Mouse (Mus musculus) lung, embryonic 16.5 days (tissue): Measurements from ENCODE around the gene Olfr1049. TPM values are rescaled to one million over a fixed set of nuclear protein-coding genes. Genes with fewer than 3 reads are reported as not detected.
"Not testable (repeated sequence)": the region's sequence is repeated elsewhere in the genome, so short reads cannot be mapped to it uniquely, and the experiment has no call there.

Experiments
- ATAC-seq: fragments of 200-750 bp; cut with Nextera tagmentation; 2 replicates; pipeline ENCODE4 v1.8.0; 2017; ENCODE audit warnings: low read depth, mild to moderate bottlenecking, moderate library complexity
- H3K27ac ChIP-seq: fragments of 300-500 bp; sonication (generic); 2 replicates; pipeline ENCODE4 v1.5.1; 2014; ENCODE audit warnings: mild to moderate bottlenecking, control low read depth, low read length
- H3K27me3 ChIP-seq: fragments of 300-500 bp; sonication (generic); 2 replicates; pipeline ENCODE4 v1.6.1; 2014; ENCODE audit warnings: low read depth, low read length, mixed read lengths; ENCODE audit not compliant: control insufficient read depth, insufficient read depth
- H3K36me3 ChIP-seq: fragments of 300-500 bp; sonication (generic); 2 replicates; pipeline ENCODE4 v1.6.1; 2014; ENCODE audit warnings: low read length; ENCODE audit not compliant: control insufficient read depth, insufficient read depth
- H3K4me1 ChIP-seq: fragments of 300-500 bp; sonication (generic); replicated peaks from 2 replicates; pipeline ENCODE4 v1.6.1; 2014; ENCODE audit warnings: low read length, mixed read lengths; ENCODE audit not compliant: control insufficient read depth, insufficient read depth
- H3K4me2 ChIP-seq: fragments of 300-500 bp; sonication (generic); 2 replicates; pipeline ENCODE4 v1.6.1; 2014; ENCODE audit warnings: low read depth, low read length, control low read depth
- H3K4me3 ChIP-seq: fragments of 300-500 bp; sonication (generic); 2 replicates; pipeline ENCODE4 v1.5.1; 2014; ENCODE audit warnings: mild to moderate bottlenecking, low read length, control low read depth
- H3K9ac ChIP-seq: fragments of 300-500 bp; sonication (generic); 2 replicates; pipeline ENCODE4 v1.6.1; 2014; ENCODE audit warnings: low read length, control low read depth
- H3K9me3 ChIP-seq: fragments of 300-500 bp; sonication (generic); 2 replicates; pipeline ENCODE4 v1.6.1; 2016; ENCODE audit warnings: low read length; ENCODE audit not compliant: control insufficient read depth
- WGBS: fragments of 180-500 bp; shearing (Covaris S2); extraction: QIAGEN DNeasy Blood & Tissue Kit; methylation state at CpG from one replicate; pipeline ENCODE4 v1.1.7; 2014; 5-methylcytosine and 5-hydroxymethylcytosine counted together
- polyA plus RNA-seq: library from polyadenylated mRNA; unstranded; fragments of >200 nt; fragmentation: Nextera tagmentation; extraction: Ambion mirVana; gene quantifications from 2 replicates; pipeline ENCODE4 v1.2.1, GENCODE M21; 2015

Gene Olfr1049
- not detected in 2 replicates for polyA plus RNA-seq

DNA sequence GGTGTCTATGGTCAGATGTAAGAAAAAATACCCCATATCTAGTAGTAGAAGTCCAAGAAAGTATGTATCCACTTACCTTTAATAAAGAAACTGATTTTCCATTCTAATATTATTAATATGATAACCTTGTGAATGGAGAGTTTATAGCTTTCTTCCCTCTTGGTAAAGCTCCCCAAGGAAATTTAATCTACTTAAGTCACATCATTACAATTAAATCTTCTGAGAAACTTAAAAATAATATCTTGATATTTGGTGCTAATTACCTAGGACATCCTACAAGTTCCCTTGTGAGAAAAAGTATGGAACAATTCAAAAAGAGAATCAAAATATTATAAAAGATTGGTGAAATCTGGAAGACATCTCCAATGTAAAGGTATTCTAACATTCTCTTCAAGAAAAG lies at the start of gene Olfr1049:
Gene Olfr1049, minus strand, starts transcription at position 101 of the 400 bp plus-strand sequence.
- H3K9ac ChIP-seq, H3K4me1 ChIP-seq, ATAC-seq, H3K4me2 ChIP-seq, H3K9me3 ChIP-seq, H3K27me3 ChIP-seq, H3K36me3 ChIP-seq, H3K27ac ChIP-seq, H3K4me3 ChIP-seq: not testable (repeated sequence)

DNA sequence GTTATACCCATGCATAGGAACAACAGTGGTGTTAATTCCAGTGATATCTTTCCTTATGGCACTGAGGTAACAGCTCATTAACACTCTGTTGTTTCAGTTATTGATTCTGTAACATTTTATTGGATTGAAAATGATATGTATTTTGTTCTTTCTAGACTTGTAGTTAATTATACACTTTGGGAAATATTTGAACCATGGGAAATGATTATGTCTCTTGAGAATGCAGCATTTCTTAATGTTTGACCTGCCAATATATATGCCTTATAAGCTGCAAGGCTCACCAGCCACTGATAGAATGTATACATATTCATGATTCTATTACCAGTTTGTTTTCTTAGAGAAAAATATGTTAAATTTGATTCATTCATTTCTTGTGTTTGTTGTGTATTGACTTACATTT lies 34.0 kb upstream of the Olfr1049 start, which contains the start of gene Olfr1052:
Gene Olfr1052, plus strand, starts transcription at position 301 of the 400 bp plus-strand sequence.
- Histone ChIP-seq H3K9ac (no peak within 1 kb of the TSS), H3K9me3 (no peaks in the 10 kb centered on the region; the same call in 1 of the 2 replicates), H3K36me3 (no peaks in the 10 kb centered on the region), H3K4me2 (no peak within 1 kb of the TSS), H3K4me3 (no peak within 1 kb of the TSS), H3K27me3 (no peaks in the 10 kb centered on the region), H3K4me1 (no peaks in the 10 kb centered on the region), H3K27ac (no peak within 1 kb of the TSS)
- no peak for ATAC-seq

GRCm38 (mm10) chr2:86278988-86279387 lies 20.9 kb upstream of the Olfr1049 start, which contains the start of gene Olfr1051:
TSS of gene Olfr1051 (minus strand) at chr2:86279088.
- ATAC-seq, H3K9me3 ChIP-seq, H3K9ac ChIP-seq, H3K36me3 ChIP-seq, H3K4me1 ChIP-seq, H3K27me3 ChIP-seq, H3K4me3 ChIP-seq, H3K27ac ChIP-seq, H3K4me2 ChIP-seq: not testable (repeated sequence)

DNA sequence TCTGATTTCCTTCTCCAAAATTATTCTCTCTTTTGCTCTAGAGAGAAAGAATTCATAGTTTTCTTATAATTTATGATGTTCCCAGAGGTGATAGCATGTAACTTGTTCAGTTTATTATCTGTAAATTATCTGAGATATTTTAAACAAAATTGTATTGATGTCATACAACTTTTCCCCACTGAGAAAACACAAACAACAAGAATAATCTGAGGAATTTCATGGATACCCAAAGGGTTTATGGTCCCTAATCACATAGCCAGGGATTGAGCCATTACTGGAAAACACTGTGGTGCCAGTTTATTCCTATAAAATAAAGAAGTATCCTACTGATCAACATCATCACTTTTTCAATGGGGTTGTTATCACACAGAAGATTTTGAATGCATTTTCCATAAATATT lies 17.9 kb downstream of the Olfr1049 start, which contains the start of gene Olfr1048:
Gene Olfr1048, minus strand, starts transcription at position 101 of the 400 bp plus-strand sequence.
- no peaks in the 10 kb centered on the region for H3K4me1 ChIP-seq
- no peak for ATAC-seq

DNA sequence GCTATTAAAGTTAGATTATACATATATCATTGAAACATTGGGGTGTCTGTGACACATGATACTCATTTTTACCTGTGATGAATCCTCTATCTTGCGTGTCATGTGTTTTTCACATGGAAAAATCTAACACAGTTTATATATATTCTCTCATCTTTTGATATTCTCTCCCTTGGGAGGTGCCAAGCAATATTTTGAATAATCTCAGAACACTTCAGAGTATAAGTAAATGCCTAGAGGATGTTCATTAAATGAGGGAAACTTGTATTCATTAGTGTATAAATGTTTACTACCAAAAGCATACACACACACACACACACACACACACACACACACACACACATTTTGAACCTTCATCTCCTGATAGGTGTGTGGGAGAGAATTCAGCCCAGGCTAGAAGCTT lies 26.8 kb downstream of the Olfr1049 start, which contains the start of gene Olfr1047:
Gene Olfr1047, minus strand, starts transcription at position 101 of the 400 bp plus-strand sequence.
- H3K27me3 ChIP-seq, result no peaks in the 10 kb centered on the region
- WGBS, result 92% methylated on average over 1 of the region's 1 CpGs
- H3K27ac ChIP-seq, result no peak within 1 kb of the TSS
- ATAC-seq, result no peak
- no peaks in the 10 kb centered on the region for H3K36me3 ChIP-seq
- no peak within 1 kb of the TSS for H3K4me2 ChIP-seq
- no peaks in the 10 kb centered on the region for H3K9me3 ChIP-seq
- H3K4me3 ChIP-seq, result no peak within 1 kb of the TSS
- no peak within 1 kb of the TSS for H3K9ac ChIP-seq
- H3K4me1 ChIP-seq, result no peaks in the 10 kb centered on the region

More for the DNA sequence above, 17.9 kb downstream of the Olfr1049 start, which contains the start of gene Olfr1048:
- H3K9me3 ChIP-seq, result no peaks in the 10 kb centered on the region
- H3K4me3 ChIP-seq, result no peak within 1 kb of the TSS
- no peak within 1 kb of the TSS for H3K27ac ChIP-seq
- no peak within 1 kb of the TSS for H3K9ac ChIP-seq
- H3K4me2 ChIP-seq, result no peak within 1 kb of the TSS
- no peaks in the 10 kb centered on the region for H3K36me3 ChIP-seq
- no peaks in the 10 kb centered on the region for H3K27me3 ChIP-seq

DNA sequence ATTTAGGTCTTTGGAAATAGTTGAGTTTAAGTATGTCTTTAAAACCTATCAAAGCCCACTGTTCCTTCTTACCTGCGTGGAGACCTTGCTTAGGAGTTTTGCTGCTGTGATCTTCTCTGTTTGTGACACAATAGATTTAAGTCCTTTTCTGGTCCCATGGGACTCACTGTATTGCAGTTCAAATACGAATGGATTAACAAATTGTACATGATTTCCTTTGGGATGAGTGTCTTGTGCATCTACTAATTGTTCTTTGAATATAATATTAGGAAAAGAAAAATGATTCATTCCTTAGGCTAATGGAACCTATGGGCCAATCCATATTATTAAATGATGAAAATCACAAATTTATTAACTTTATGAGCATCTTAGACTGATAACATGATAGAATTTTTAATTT lies 38.9 kb downstream of the Olfr1049 start, which contains the start of gene Olfr1046:
Gene Olfr1046, minus strand, starts transcription at position 101 of the 400 bp plus-strand sequence.
- Histone ChIP-seq H3K27me3 (no peaks in the 10 kb centered on the region), H3K36me3 (no peaks in the 10 kb centered on the region), H3K4me3 (no peak within 1 kb of the TSS), H3K4me2 (no peak within 1 kb of the TSS), H3K9me3 (no peaks in the 10 kb centered on the region), H3K27ac (no peak within 1 kb of the TSS), H3K4me1 (no peaks in the 10 kb centered on the region), H3K9ac (no peak within 1 kb of the TSS)
- ATAC-seq, result no peak
- WGBS, result 60% methylated on average over 2 of the region's 2 CpGs

Other genes with a start within 250 kb of the Olfr1049 start
- gene Olfr1033, start 237.7 kb downstream of the Olfr1049 start, polyA plus RNA-seq, result 3.9 and 5.5 TPM in 2 replicates
- 0.10 TPM in 1 of 2 replicates, not detected in the other for gene Olfr1034, start 212.5 kb downstream of the Olfr1049 start, polyA plus RNA-seq
- gene Olfr1036, start 184.3 kb downstream of the Olfr1049 start, polyA plus RNA-seq, result not detected in 2 replicates
- not detected in 2 replicates for gene Olfr1037, start 170.9 kb downstream of the Olfr1049 start, polyA plus RNA-seq
- not detected in 2 replicates for gene Olfr1039, start 122.4 kb downstream of the Olfr1049 start, polyA plus RNA-seq
- gene Olfr1040, start 111.6 kb downstream of the Olfr1049 start, polyA plus RNA-seq, result not detected in 2 replicates
- gene Olfr1042, start 96.5 kb downstream of the Olfr1049 start, polyA plus RNA-seq, result not detected in 2 replicates
- gene Olfr1043, start 90.8 kb downstream of the Olfr1049 start, polyA plus RNA-seq, result not detected in 2 replicates
- not detected in 2 replicates for gene Olfr1044, start 80.5 kb downstream of the Olfr1049 start, polyA plus RNA-seq
- gene Olfr52, start 72.6 kb downstream of the Olfr1049 start, polyA plus RNA-seq, result not detected in 2 replicates
- gene Olfr1045, start 55.3 kb downstream of the Olfr1049 start, polyA plus RNA-seq, result not detected in 2 replicates
- gene Olfr1046, start 39.0 kb downstream of the Olfr1049 start, polyA plus RNA-seq, result not detected in 2 replicates
- gene Olfr1047, start 26.9 kb downstream of the Olfr1049 start, polyA plus RNA-seq, result not detected in 2 replicates
- not detected in 2 replicates for gene Olfr1048, start 18.0 kb downstream of the Olfr1049 start, polyA plus RNA-seq
- not detected in 2 replicates for gene Olfr1051, start 20.8 kb upstream of the Olfr1049 start, polyA plus RNA-seq
- not detected in 2 replicates for gene Olfr1052, start 34.1 kb upstream of the Olfr1049 start, polyA plus RNA-seq
- not detected in 2 replicates for gene Olfr1053, start 57.0 kb upstream of the Olfr1049 start, polyA plus RNA-seq
- gene Olfr1054, start 77.1 kb upstream of the Olfr1049 start, polyA plus RNA-seq, result not detected in 2 replicates
- not detected in 2 replicates for gene Olfr1055, start 92.0 kb upstream of the Olfr1049 start, polyA plus RNA-seq
- not detected in 2 replicates for gene Olfr1056, start 104.1 kb upstream of the Olfr1049 start, polyA plus RNA-seq
- not detected in 2 replicates for gene Olfr1057, start 120.1 kb upstream of the Olfr1049 start, polyA plus RNA-seq
- not detected in 2 replicates for gene Olfr1058, start 130.2 kb upstream of the Olfr1049 start, polyA plus RNA-seq
- not detected in 2 replicates for gene Olfr1061, start 155.7 kb upstream of the Olfr1049 start, polyA plus RNA-seq
- gene Olfr1062, start 168.4 kb upstream of the Olfr1049 start, polyA plus RNA-seq, result not detected in 2 replicates
- not detected in 2 replicates for gene Olfr1065, start 192.3 kb upstream of the Olfr1049 start, polyA plus RNA-seq
- gene Olfr1066, start 197.9 kb upstream of the Olfr1049 start, polyA plus RNA-seq, result not detected in 2 replicates
- not detected in 2 replicates for gene Olfr228, start 229.1 kb upstream of the Olfr1049 start, polyA plus RNA-seq